Mouse (Mus musculus): ENCODE measurements around the gene Pou5f1. TPM values are rescaled to one million over a fixed set of nuclear protein-coding genes. Genes with fewer than 3 reads are reported as not detected.

Pou5f1 gene
- total and polyA plus RNA-seq, 2 experiments from 2014 or later, result not detected

- no peak for TF ChIP-seq CTCF (IDR thresholded peaks at IDR 0.05; ENCODE audit: low read depth)
- no peak for ATAC-seq
- DNase-seq, result no peak
- no peaks in the 10 kb centered on the region for H3K36me3 ChIP-seq (ENCODE audit: insufficient read depth)
- no peak overlapping the region for H3K9ac ChIP-seq
- no peak overlapping the region for H3K27ac ChIP-seq (ENCODE audit: low read depth, low read length)
- no peaks in the 10 kb centered on the region for H3K27me3 ChIP-seq (ENCODE audit: insufficient read depth, low read length)
- no peak overlapping the region for H3K4me2 ChIP-seq (ENCODE audit: low read depth)
- 95% methylated on average over 4 of the region's 4 CpGs for WGBS
- no peaks in the 10 kb centered on the region for H3K9me3 ChIP-seq (ENCODE audit: low read length)
- H3K4me1 ChIP-seq (ENCODE audit: insufficient read depth), result 0 out of 2 replicates have a peak, but pooled peaks cover 8% of the 10 kb centered on the region
- no peak overlapping the region for H3K4me3 ChIP-seq (ENCODE audit: low read depth, low read length)
These were observed 44.3 kb downstream of the Pou5f1 start for GRCm38 (mm10) chr17:35550143-35550494.

GRCm38 (mm10) chr17:35550871-35551270 is 45.1 kb downstream of the Pou5f1 start:
- no peak overlapping the region for H3K4me2 ChIP-seq (ENCODE audit: low read depth)
- ATAC-seq (no peak), DNase-seq (no peak)
- H3K36me3 ChIP-seq (ENCODE audit: insufficient read depth), result no peaks in the 10 kb centered on the region
- no peak for TF ChIP-seq CTCF (IDR thresholded peaks at IDR 0.05; ENCODE audit: low read depth)
- H3K9ac ChIP-seq, result no peak overlapping the region
- H3K4me3 ChIP-seq (ENCODE audit: low read depth, low read length), result no peak overlapping the region
- 67% methylated on average over 8 of the region's 8 CpGs for WGBS
- H3K27me3 ChIP-seq (ENCODE audit: insufficient read depth, low read length), result no peaks in the 10 kb centered on the region
- H3K9me3 ChIP-seq (ENCODE audit: low read length), result no peaks in the 10 kb centered on the region
- H3K4me1 ChIP-seq (ENCODE audit: insufficient read depth), result 0 out of 2 replicates have a peak, but pooled peaks cover 8% of the 10 kb centered on the region
- H3K27ac ChIP-seq (ENCODE audit: low read depth, low read length), result no peak overlapping the region

GRCm38 (mm10) chr17:35551881-35552414 is 46.1 kb downstream of the Pou5f1 start, which contains the start of gene Cdsn:
Cdsn (plus strand) TSS chr17:35552128.
- no peak within 1 kb of the TSS for H3K27ac ChIP-seq (ENCODE audit: low read depth, low read length)
- H3K4me3 ChIP-seq (ENCODE audit: low read depth, low read length), result no peak within 1 kb of the TSS
- no peak for TF ChIP-seq CTCF (IDR thresholded peaks at IDR 0.05; ENCODE audit: low read depth)
- no peak within 1 kb of the TSS for H3K4me2 ChIP-seq (ENCODE audit: low read depth)
- H3K9ac ChIP-seq, result no peak within 1 kb of the TSS
- H3K27me3 ChIP-seq (ENCODE audit: insufficient read depth, low read length), result no peaks in the 10 kb centered on the region
- 74% methylated on average over 10 of the region's 10 CpGs for WGBS
- H3K4me1 ChIP-seq (ENCODE audit: insufficient read depth), result 0 out of 2 replicates have a peak, but pooled peaks cover 8% of the 10 kb centered on the region
- ATAC-seq (no peak), DNase-seq (no peak)
- H3K36me3 ChIP-seq (ENCODE audit: insufficient read depth), result no peaks in the 10 kb centered on the region
- H3K9me3 ChIP-seq (ENCODE audit: low read length), result no peaks in the 10 kb centered on the region

- Histone ChIP-seq H3K9me3 (ENCODE audit: low read length) (no peaks in the 10 kb centered on the region), H3K36me3 (ENCODE audit: insufficient read depth) (no peaks in the 10 kb centered on the region), H3K9ac (no peak overlapping the region), H3K4me2 (ENCODE audit: low read depth) (no peak overlapping the region), H3K27me3 (ENCODE audit: insufficient read depth, low read length) (no peaks in the 10 kb centered on the region), H3K27ac (ENCODE audit: low read depth, low read length) (no peak overlapping the region), H3K4me1 (ENCODE audit: insufficient read depth) (0 out of 2 replicates have a peak, but pooled peaks cover 7% of the 10 kb centered on the region), H3K4me3 (ENCODE audit: low read depth, low read length) (no peak overlapping the region)
- no peak for TF ChIP-seq CTCF (IDR thresholded peaks at IDR 0.05; ENCODE audit: low read depth)
- DNase-seq (no peak), ATAC-seq (no peak)
- WGBS, result 80% methylated on average over 5 of the region's 5 CpGs
These were observed 48.5 kb downstream of the Pou5f1 start for GRCm38 (mm10) chr17:35554321-35554720.

- H3K4me2 ChIP-seq (ENCODE audit: low read depth), result no peak overlapping the region
- TF ChIP-seq CTCF (IDR thresholded peaks at IDR 0.05; ENCODE audit: low read depth), result no peak
- H3K27ac ChIP-seq (ENCODE audit: low read depth, low read length), result no peak overlapping the region
- no peak for ATAC-seq
- no peak overlapping the region for H3K9ac ChIP-seq
- no peak for DNase-seq
- no peaks in the 10 kb centered on the region for H3K9me3 ChIP-seq (ENCODE audit: low read length)
- H3K27me3 ChIP-seq (ENCODE audit: insufficient read depth, low read length), result no peaks in the 10 kb centered on the region
- H3K4me1 ChIP-seq (ENCODE audit: insufficient read depth), result 0 out of 2 replicates have a peak, but pooled peaks cover 1% of the 10 kb centered on the region
- H3K36me3 ChIP-seq (ENCODE audit: insufficient read depth), result no peaks in the 10 kb centered on the region
- WGBS, result 93% methylated on average over 18 of the region's 18 CpGs
- H3K4me3 ChIP-seq (ENCODE audit: low read depth, low read length), result no peak overlapping the region
These were observed 49.1 kb downstream of the Pou5f1 start for GRCm38 (mm10) chr17:35554761-35555397.

- no peaks in the 10 kb centered on the region for H3K36me3 ChIP-seq (ENCODE audit: insufficient read depth)
- no peak for ATAC-seq
- no peak for DNase-seq
- H3K27me3 ChIP-seq (ENCODE audit: insufficient read depth, low read length), result no peaks in the 10 kb centered on the region
- H3K9ac ChIP-seq, result no peak overlapping the region
- TF ChIP-seq CTCF (IDR thresholded peaks at IDR 0.05; ENCODE audit: low read depth), result no peak
- no peak overlapping the region for H3K4me2 ChIP-seq (ENCODE audit: low read depth)
- WGBS, result 88% methylated on average over 13 of the region's 13 CpGs
- H3K4me1 ChIP-seq (ENCODE audit: insufficient read depth), result no peaks in the 10 kb centered on the region
- H3K4me3 ChIP-seq (ENCODE audit: low read depth, low read length), result no peak overlapping the region
- H3K27ac ChIP-seq (ENCODE audit: low read depth, low read length), result no peak overlapping the region
- H3K9me3 ChIP-seq (ENCODE audit: low read length), result no peaks in the 10 kb centered on the region
These were observed 50.5 kb downstream of the Pou5f1 start for GRCm38 (mm10) chr17:35556186-35556765.

GRCm38 (mm10) chr17:35556812-35557211 is 51.0 kb downstream of the Pou5f1 start:
- WGBS, result 27% methylated on average over 5 of the region's 5 CpGs

More at GRCm38 (mm10) chr17:35556812-35557211, 51.0 kb downstream of the Pou5f1 start:
- Histone ChIP-seq H3K27ac (ENCODE audit: low read depth, low read length) (no peak overlapping the region), H3K4me1 (ENCODE audit: insufficient read depth) (no peaks in the 10 kb centered on the region), H3K4me3 (ENCODE audit: low read depth, low read length) (no peak overlapping the region), H3K36me3 (ENCODE audit: insufficient read depth) (no peaks in the 10 kb centered on the region), H3K4me2 (ENCODE audit: low read depth) (no peak overlapping the region), H3K9ac (no peak overlapping the region), H3K9me3 (ENCODE audit: low read length) (no peaks in the 10 kb centered on the region), H3K27me3 (ENCODE audit: insufficient read depth, low read length) (no peaks in the 10 kb centered on the region)
- ATAC-seq (peak; percentile 56), DNase-seq (peak; percentile 64)
- peak; percentile 84 for TF ChIP-seq CTCF (IDR thresholded peaks at IDR 0.05; ENCODE audit: low read depth)

All from forebrain, postnatal 0 days (tissue).